Mouse (Mus musculus) limb, embryonic 12.5 days (tissue): ENCODE results near the gene Fam19a5. TPM values are rescaled to one million over a fixed set of nuclear protein-coding genes. Genes with fewer than 3 reads are reported as not detected.

Experiments used
- ATAC-seq: fragments of 200-750 bp; cut with Nextera tagmentation; 2 replicates; pipeline ENCODE4 v1.8.0; 2017; ENCODE audit warnings: low read depth, moderate TSS enrichment; ENCODE audit not compliant: insufficient number of reproducible peaks, insufficient read depth, low FRiP score, low TSS enrichment
- H3K27ac ChIP-seq: fragments of 300-500 bp; sonication (generic); 2 replicates; pipeline ENCODE4 v1.5.1; 2016; ENCODE audit warnings: mild to moderate bottlenecking, moderate library complexity
- H3K27me3 ChIP-seq: fragments of 300-500 bp; sonication (generic); 2 replicates; pipeline ENCODE4 v1.6.1; 2016; ENCODE audit warnings: mild to moderate bottlenecking, moderate library complexity
- H3K36me3 ChIP-seq: fragments of 300-500 bp; sonication (generic); 2 replicates; pipeline ENCODE4 v1.6.1; 2016; ENCODE audit warnings: mild to moderate bottlenecking, moderate library complexity
- H3K4me1 ChIP-seq: fragments of 300-500 bp; sonication (generic); replicated peaks from 2 replicates; pipeline ENCODE4 v1.6.1; 2016
- H3K4me2 ChIP-seq: fragments of 300-500 bp; sonication (generic); 2 replicates; pipeline ENCODE4 v1.6.1; 2016; ENCODE audit warnings: mild to moderate bottlenecking, moderate library complexity
- H3K4me3 ChIP-seq: fragments of 300-500 bp; sonication (generic); replicated peaks from 2 replicates; pipeline ENCODE4 v1.5.1; 2016; ENCODE audit warnings: mild to moderate bottlenecking
- H3K9ac ChIP-seq: fragments of 300-500 bp; sonication (generic); replicated peaks from 2 replicates; pipeline ENCODE4 v1.6.1; 2016; ENCODE audit warnings: mild to moderate bottlenecking, moderate library complexity
- H3K9me3 ChIP-seq: fragments of 300-500 bp; sonication (generic); 2 replicates; pipeline ENCODE4 v1.6.1; 2016; ENCODE audit warnings: mild to moderate bottlenecking, moderate library complexity
- WGBS: fragments of 180-500 bp; shearing (Covaris S2); methylation state at CpG from one replicate; pipeline ENCODE4 v1.1.7; 2016; 5-methylcytosine and 5-hydroxymethylcytosine counted together
- microRNA-seq: library from miRNA; unstranded; fragments of <30 nt; microRNA quantifications from one replicate; pipeline ENCODE4, GENCODE M21; 2017
- polyA plus RNA-seq: library from polyadenylated mRNA; unstranded; fragments of >200 nt; fragmentation: Nextera tagmentation; extraction: Ambion mirVana; gene quantifications from 2 replicates; pipeline ENCODE4 v1.2.1, GENCODE M21; 2016

Gene Fam19a5
- polyA plus RNA-seq, 1 experiment from 2014 or later, result 2.6 TPM

- ATAC-seq, result no peak
- 80% methylated on average over 3 of the region's 3 CpGs for WGBS
These were observed 221.8 kb downstream of the Fam19a5 start for GRCm38 (mm10) chr15:87765876-87766275.

GRCm38 (mm10) chr15:87773955-87774354, 229.9 kb downstream of the Fam19a5 start:
- ATAC-seq, result no peak
- H3K4me2 ChIP-seq, result no peak overlapping the region

More at GRCm38 (mm10) chr15:87765876-87766275, 221.8 kb downstream of the Fam19a5 start:
- Histone ChIP-seq H3K36me3 (no peaks in the 10 kb centered on the region), H3K4me1 (no peaks in the 10 kb centered on the region), H3K27me3 (no peaks in the 10 kb centered on the region), H3K9me3 (no peaks in the 10 kb centered on the region; the same call in 1 of the 2 replicates), H3K9ac (no peak overlapping the region), H3K27ac (no peak overlapping the region), H3K4me2 (no peak overlapping the region), H3K4me3 (no peak overlapping the region)

GRCm38 (mm10) chr15:87783331-87783730, 239.2 kb downstream of the Fam19a5 start:
- Histone ChIP-seq H3K9me3 (no peaks in the 10 kb centered on the region), H3K9ac (no peak overlapping the region), H3K27me3 (no peaks in the 10 kb centered on the region), H3K36me3 (no peaks in the 10 kb centered on the region), H3K4me1 (no peaks in the 10 kb centered on the region), H3K27ac (no peak overlapping the region), H3K4me3 (no peak overlapping the region), H3K4me2 (no peak overlapping the region)
- 85% methylated on average over 2 of the region's 2 CpGs for WGBS
- no peak for ATAC-seq

More at GRCm38 (mm10) chr15:87773955-87774354, 229.9 kb downstream of the Fam19a5 start:
- Histone ChIP-seq H3K4me3 (no peak overlapping the region), H3K36me3 (no peaks in the 10 kb centered on the region), H3K9ac (no peak overlapping the region), H3K9me3 (no peaks in the 10 kb centered on the region; the same call in 1 of the 2 replicates), H3K27me3 (no peaks in the 10 kb centered on the region), H3K27ac (no peak overlapping the region), H3K4me1 (no peaks in the 10 kb centered on the region)
- WGBS, result 63% methylated on average over 4 of the region's 4 CpGs

GRCm38 (mm10) chr15:87789671-87790070, 245.6 kb downstream of the Fam19a5 start:
- Histone ChIP-seq H3K4me1 (no peaks in the 10 kb centered on the region), H3K4me2 (no peak overlapping the region), H3K27ac (no peak overlapping the region), H3K4me3 (no peak overlapping the region), H3K9me3 (no peaks in the 10 kb centered on the region), H3K36me3 (no peaks in the 10 kb centered on the region), H3K27me3 (no peaks in the 10 kb centered on the region), H3K9ac (no peak overlapping the region)
- ATAC-seq, result no peak
- 79% methylated on average over 4 of the region's 4 CpGs for WGBS

- no peaks in the 10 kb centered on the region for H3K27me3 ChIP-seq
- WGBS, result 89% methylated on average over 2 of the region's 3 CpGs
- no peak overlapping the region for H3K9ac ChIP-seq
- no peak overlapping the region for H3K27ac ChIP-seq
- H3K9me3 ChIP-seq, result no peaks in the 10 kb centered on the region
- H3K4me2 ChIP-seq, result no peak overlapping the region
- no peaks in the 10 kb centered on the region for H3K36me3 ChIP-seq
- no peaks in the 10 kb centered on the region for H3K4me1 ChIP-seq
- no peak overlapping the region for H3K4me3 ChIP-seq
- no peak for ATAC-seq
These were observed 249.6 kb downstream of the Fam19a5 start for GRCm38 (mm10) chr15:87793661-87794060.

GRCm38 (mm10) chr15:87796571-87796970, 252.5 kb downstream of the Fam19a5 start:
- Histone ChIP-seq H3K36me3 (no peaks in the 10 kb centered on the region), H3K9ac (no peak overlapping the region), H3K4me1 (no peaks in the 10 kb centered on the region), H3K9me3 (no peaks in the 10 kb centered on the region), H3K4me2 (no peak overlapping the region), H3K27ac (no peak overlapping the region), H3K4me3 (no peak overlapping the region), H3K27me3 (no peaks in the 10 kb centered on the region)
- 87% methylated on average over 3 of the region's 3 CpGs for WGBS
- no peak for ATAC-seq

Small RNA genes lying within 50 kb of the gene (microRNA-seq; reads per million reads assigned to microRNA genes)
- not detected for gene Mir6393
